Mouse (Mus musculus) forebrain, embryonic 10.5 days (tissue): Measurements from ENCODE around the gene Xrcc4. TPM values are rescaled to one million over a fixed set of nuclear protein-coding genes. Genes with fewer than 3 reads are reported as not detected.

Experiments
- DNase-seq: peaks from one replicate; pipeline ENCODE4 v3.0.0-alpha.2; 2017; ENCODE audit warnings: low spot score; ENCODE audit errors: extremely low spot score
- H3K27ac ChIP-seq: fragments of 300-500 bp; sonication (generic); 2 replicates; pipeline ENCODE4 v1.5.1; 2016; ENCODE audit warnings: mild to moderate bottlenecking
- H3K27me3 ChIP-seq: fragments of 300-500 bp; sonication (generic); 2 replicates; pipeline ENCODE4 v1.6.1; 2016; ENCODE audit warnings: mild to moderate bottlenecking; ENCODE audit not compliant: poor library complexity, severe bottlenecking
- H3K36me3 ChIP-seq: fragments of 300-500 bp; sonication (generic); replicated peaks from 2 replicates; pipeline ENCODE4 v1.6.1; 2016; ENCODE audit warnings: mild to moderate bottlenecking, moderate library complexity
- H3K4me1 ChIP-seq: fragments of 300-500 bp; sonication (generic); 2 replicates; pipeline ENCODE4 v1.6.1; 2016
- H3K4me3 ChIP-seq: fragments of 300-500 bp; sonication (generic); 2 replicates; pipeline ENCODE4 v1.5.1; 2016; ENCODE audit warnings: mild to moderate bottlenecking, moderate library complexity
- H3K9me3 ChIP-seq: fragments of 300-500 bp; sonication (generic); 2 replicates; pipeline ENCODE4 v1.6.1; 2016; ENCODE audit warnings: mild to moderate bottlenecking, moderate library complexity
- WGBS: fragments of 180-500 bp; shearing (Covaris S2); methylation state at CpG from one replicate; pipeline ENCODE4 v1.1.7; 2016; 5-methylcytosine and 5-hydroxymethylcytosine counted together
- polyA plus RNA-seq: library from polyadenylated mRNA; unstranded; fragments of >200 nt; fragmentation: Nextera tagmentation; extraction: Ambion mirVana; gene quantifications from 2 replicates; pipeline ENCODE4 v1.2.1, GENCODE M21; 2016

Gene Xrcc4
- polyA plus RNA-seq, 1 experiment from 2014 or later = 9.5 TPM

DNA sequence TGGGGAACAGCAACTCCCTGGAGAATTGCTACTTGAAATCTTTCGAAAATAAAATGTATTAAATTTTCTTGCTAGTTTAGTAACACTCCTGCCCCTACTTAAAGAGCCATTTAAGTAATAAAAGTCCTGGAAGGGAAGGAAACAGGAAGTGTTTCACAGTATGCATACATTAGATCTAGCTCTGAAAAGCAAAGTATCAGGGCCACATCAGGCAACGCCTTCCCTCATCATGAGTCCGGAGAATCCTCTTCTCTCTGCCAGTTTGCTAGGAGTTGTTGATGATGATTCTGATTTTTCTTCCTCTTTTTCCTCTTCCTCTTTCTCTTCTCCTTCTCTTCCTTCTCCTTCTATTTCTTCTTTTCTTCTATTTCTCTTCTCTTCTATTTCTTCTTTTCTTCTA, 250.8 kb downstream of the Xrcc4 start:
- DNase-seq = no peak
- Histone ChIP-seq H3K36me3 (no peaks in the 10 kb centered on the region), H3K4me3 (no peak overlapping the region), H3K4me1 (no peaks in the 10 kb centered on the region), H3K27ac (no peak overlapping the region), H3K27me3 (no peaks in the 10 kb centered on the region), H3K9me3 (no peaks in the 10 kb centered on the region)
- WGBS = 94% methylated on average over 3 of the region's 3 CpGs

DNA sequence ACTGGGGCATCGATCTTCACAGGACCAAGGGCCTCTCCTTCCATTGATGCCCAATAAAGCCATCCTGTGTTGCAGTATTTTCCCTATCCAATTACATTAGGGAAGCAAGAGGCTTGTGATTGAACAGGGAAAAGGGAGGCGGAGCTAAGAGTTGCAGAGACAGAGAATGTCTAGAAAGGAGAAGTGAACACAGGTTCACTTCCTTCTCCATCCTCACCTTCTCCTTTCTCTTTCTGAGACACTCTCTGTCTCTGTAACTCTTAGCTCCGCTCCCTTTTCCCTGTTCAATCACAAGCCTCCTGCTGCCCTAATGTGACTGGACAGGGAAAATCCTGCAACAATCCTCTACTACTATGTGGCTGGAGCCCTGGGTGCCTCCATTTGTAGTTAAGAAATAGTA, 254.9 kb downstream of the Xrcc4 start:
- 76% methylated on average over 3 of the region's 3 CpGs for WGBS
- no peak for DNase-seq

DNA sequence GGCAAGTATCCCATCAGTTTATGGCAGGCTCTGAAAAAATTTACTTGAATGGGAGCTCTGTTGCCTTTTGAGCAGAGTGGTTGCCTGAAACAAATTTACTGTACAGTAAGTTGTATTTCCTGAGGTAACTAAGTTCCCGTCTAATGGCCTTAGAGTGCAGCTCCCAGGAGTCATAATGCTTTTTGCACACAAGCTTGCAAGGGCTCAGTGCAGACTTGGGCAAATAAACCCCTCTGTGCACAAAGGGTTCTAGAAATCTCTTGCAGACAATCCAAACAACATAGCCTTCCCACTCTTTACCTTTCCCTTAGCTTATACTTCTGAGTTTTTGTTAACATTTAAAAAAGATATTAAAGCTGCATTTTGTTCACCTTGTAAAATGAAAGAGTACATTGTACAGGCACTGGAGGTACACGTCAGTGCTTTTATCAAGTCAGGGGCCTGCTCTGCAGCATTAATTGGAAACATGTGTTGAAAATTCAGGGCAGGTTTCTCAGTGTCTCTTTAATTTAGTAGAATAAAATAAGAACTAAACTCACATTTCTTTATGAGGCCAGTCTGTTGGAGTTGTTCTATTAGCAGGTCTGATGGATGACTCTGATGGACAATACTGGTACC, 256.2 kb downstream of the Xrcc4 start:
- Histone ChIP-seq H3K4me3 (no peak overlapping the region), H3K27me3 (no peaks in the 10 kb centered on the region), H3K9me3 (no peaks in the 10 kb centered on the region), H3K4me1 (peaks cover 4% of the 10 kb centered on the region), H3K27ac (peak overlapping the region; percentile 15; the same call in 1 of the 2 replicates), H3K36me3 (no peaks in the 10 kb centered on the region)
- DNase-seq = no peak
- 67% methylated on average over 2 of the region's 2 CpGs for WGBS

More for the DNA sequence above, 254.9 kb downstream of the Xrcc4 start:
- H3K4me1 ChIP-seq = no peaks in the 10 kb centered on the region
- H3K27ac ChIP-seq = no peak overlapping the region
- H3K36me3 ChIP-seq = no peaks in the 10 kb centered on the region
- H3K27me3 ChIP-seq = no peaks in the 10 kb centered on the region
- H3K9me3 ChIP-seq = no peaks in the 10 kb centered on the region
- H3K4me3 ChIP-seq = no peak overlapping the region

DNA sequence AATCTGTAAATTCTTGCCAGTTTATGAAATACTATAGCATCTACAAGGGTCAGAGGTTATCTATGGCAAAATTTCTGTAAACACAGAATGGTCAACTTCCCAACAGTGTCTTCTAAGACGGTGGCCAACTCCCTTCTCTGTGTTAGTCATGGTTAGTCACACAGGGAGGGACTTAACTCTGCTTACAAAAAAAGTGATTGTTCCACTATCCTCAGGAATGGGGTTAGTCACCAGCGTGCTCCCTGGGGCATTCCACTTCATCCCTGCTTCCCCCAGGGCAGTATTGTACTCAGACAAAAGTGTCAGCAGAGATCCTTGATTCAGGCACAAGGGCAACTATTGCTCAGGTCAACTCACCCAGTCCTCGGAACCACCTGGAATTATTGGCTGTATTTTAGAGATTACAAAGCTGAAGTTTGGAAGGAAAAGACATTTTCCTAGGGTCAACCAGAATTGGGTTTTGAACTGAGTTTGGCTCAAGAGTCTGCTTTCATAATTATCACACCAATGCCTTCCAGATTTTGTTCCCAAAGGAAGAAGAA, 260.9 kb downstream of the Xrcc4 start:
- DNase-seq = no peak
- H3K27me3 ChIP-seq = no peaks in the 10 kb centered on the region
- 13% methylated on average over 3 of the region's 3 CpGs for WGBS

DNA sequence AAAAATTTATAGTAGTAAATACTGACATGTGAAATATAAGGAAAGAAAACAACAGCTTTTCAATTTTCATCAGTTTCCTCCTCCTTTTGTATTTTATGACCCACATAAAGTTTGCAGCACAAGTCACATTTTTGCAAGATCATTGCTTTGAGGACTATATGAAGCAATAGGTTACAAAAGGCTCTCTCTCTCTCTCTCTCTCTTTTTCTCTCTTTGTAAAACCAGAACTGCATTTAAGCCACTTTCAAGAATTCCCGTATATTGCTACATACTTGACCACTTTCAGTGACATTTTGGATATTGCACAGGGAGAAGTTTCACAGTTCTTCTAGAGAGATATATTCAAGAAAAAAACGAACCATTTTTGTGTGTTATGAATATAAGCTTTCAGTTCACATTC, 261.6 kb downstream of the Xrcc4 start:
- DNase-seq = no peak
- H3K27ac ChIP-seq = no peak overlapping the region
- peaks cover 4% of the 10 kb centered on the region for H3K4me1 ChIP-seq
- H3K4me3 ChIP-seq = no peak overlapping the region
- H3K36me3 ChIP-seq = no peaks in the 10 kb centered on the region
- H3K9me3 ChIP-seq = no peaks in the 10 kb centered on the region
- WGBS = 90% methylated on average over 2 of the region's 2 CpGs
- H3K27me3 ChIP-seq = no peaks in the 10 kb centered on the region

More for the DNA sequence above, 260.9 kb downstream of the Xrcc4 start:
- Histone ChIP-seq H3K27ac (no peak overlapping the region), H3K4me3 (no peak overlapping the region), H3K4me1 (peaks cover 4% of the 10 kb centered on the region), H3K36me3 (no peaks in the 10 kb centered on the region), H3K9me3 (no peaks in the 10 kb centered on the region)

DNA sequence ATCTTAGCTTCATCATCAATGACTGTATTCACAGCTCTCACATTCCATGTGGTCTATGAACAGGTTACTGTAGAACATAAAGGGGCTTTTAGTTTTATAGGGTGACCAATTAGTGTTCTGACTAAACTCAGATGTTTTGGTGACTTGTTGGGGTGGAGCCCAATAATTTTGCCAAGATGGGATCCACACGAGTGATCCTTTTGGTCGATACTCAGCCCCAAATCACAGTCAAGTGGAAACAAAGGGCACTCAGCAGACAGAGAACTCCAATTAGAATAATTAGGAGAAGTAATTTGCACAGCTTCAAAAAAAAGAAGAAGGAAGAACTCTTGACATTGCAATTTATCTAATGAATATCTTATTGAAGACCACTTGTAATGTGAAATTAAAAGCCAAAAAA, 274.9 kb downstream of the Xrcc4 start:
- Histone ChIP-seq H3K36me3 (no peaks in the 10 kb centered on the region), H3K9me3 (no peaks in the 10 kb centered on the region; the same call in 1 of the 2 replicates), H3K4me3 (no peak overlapping the region), H3K27me3 (no peaks in the 10 kb centered on the region), H3K27ac (no peak overlapping the region), H3K4me1 (peaks cover 5% of the 10 kb centered on the region; the same call in 1 of the 2 replicates)
- WGBS = 45% methylated on average over 2 of the region's 2 CpGs
- DNase-seq = no peak

DNA sequence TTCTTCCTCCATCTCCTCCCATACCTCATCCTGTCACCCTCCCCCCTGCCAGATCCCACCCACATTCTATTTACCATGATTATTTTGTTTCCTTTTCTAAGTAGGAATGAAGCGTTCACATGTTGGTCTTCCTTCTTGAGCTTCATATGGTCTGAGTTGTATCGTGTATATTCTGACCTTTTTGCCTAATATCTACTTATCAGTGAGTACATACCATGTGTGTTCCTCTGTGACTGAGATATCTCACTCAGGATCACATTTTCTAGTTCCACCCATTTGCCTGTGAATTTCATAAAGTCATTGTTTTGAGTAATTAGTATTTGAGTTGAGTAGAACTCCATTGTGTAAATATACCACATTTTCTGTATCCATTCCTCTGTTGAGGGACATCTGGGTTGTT, 277.2 kb downstream of the Xrcc4 start:
- no peak for DNase-seq
- H3K4me3 ChIP-seq = no peak overlapping the region
- no peaks in the 10 kb centered on the region for H3K36me3 ChIP-seq
- peaks cover 5% of the 10 kb centered on the region; the same call in 1 of the 2 replicates for H3K4me1 ChIP-seq
- WGBS = 96% methylated on average over 2 of the region's 2 CpGs
- no peaks in the 10 kb centered on the region for H3K27me3 ChIP-seq
- H3K9me3 ChIP-seq = no peaks in the 10 kb centered on the region; the same call in 1 of the 2 replicates
- H3K27ac ChIP-seq = no peak overlapping the region

DNA sequence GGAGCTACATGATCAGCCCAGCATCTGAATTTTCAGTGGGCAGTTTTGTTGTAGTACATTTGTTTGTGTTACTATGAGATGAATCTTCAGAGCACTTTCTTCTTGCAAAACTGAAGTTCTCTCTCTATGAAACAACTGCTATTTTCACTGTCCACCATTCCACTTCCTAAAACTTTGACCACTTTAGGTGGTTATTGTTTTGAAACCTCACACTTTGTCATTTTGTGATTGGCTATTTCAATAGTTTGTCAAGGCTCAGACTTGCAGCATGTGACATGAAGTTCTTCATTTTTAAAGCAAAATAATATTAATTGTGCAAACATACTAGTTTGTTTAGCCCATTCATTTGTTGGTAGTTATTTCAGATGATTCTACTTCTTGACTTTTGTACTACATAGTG, 280.4 kb downstream of the Xrcc4 start:
- no peaks in the 10 kb centered on the region for H3K36me3 ChIP-seq
- H3K9me3 ChIP-seq = no peaks in the 10 kb centered on the region
- no peak for DNase-seq
- no peaks in the 10 kb centered on the region for H3K4me1 ChIP-seq
- no peak overlapping the region for H3K27ac ChIP-seq
- H3K27me3 ChIP-seq = no peaks in the 10 kb centered on the region
- no peak overlapping the region for H3K4me3 ChIP-seq

DNA sequence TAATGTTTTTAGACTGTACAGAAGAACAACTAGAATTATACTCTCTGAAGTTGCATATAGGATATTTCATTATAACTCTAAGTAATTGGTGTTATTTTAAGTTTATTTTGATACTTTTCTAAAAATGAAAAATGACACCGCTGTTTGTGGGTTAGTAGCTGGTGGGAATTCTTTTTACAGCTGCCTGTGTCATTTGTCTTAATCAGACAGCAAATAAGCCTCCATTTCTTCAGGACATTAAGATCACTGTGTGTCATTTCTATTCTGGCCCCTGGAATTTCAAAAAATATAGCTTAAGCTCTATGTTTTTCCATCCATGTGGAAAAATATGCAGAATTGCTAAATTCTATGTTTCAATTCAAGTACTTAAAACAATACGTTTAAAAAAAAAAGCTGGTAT, 287.5 kb downstream of the Xrcc4 start:
- no peaks in the 10 kb centered on the region for H3K36me3 ChIP-seq
- no peak overlapping the region for H3K27ac ChIP-seq
- H3K27me3 ChIP-seq = no peaks in the 10 kb centered on the region
- peaks cover 10% of the 10 kb centered on the region; the same call in 1 of the 2 replicates for H3K4me1 ChIP-seq
- H3K4me3 ChIP-seq = no peak overlapping the region
- WGBS = 93% methylated on average over 2 of the region's 2 CpGs
- no peak for DNase-seq
- no peaks in the 10 kb centered on the region for H3K9me3 ChIP-seq

DNA sequence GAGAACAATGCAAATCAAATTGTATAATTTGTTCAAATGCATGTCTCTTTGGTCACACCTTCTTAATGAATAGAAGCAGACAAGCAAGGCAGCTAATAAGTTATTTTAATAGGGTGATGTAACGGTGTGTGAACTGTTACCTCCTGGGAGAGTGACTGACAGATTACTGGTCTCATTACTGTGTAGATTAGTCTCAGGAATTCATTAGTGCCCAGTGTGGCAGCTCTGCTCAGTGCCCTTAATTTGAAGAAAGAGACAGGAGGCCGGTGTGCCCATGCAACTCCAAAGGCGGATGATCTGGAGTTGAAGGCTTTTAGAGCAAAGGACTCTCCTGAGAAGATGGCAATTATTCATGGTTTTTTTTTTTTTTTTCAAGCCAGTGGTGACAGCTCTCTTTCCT, 291.7 kb downstream of the Xrcc4 start:
- H3K9me3 ChIP-seq = no peaks in the 10 kb centered on the region
- H3K36me3 ChIP-seq = no peaks in the 10 kb centered on the region
- peak; percentile 30 for DNase-seq
- peaks cover 10% of the 10 kb centered on the region; the same call in 1 of the 2 replicates for H3K4me1 ChIP-seq
- H3K4me3 ChIP-seq = no peak overlapping the region
- no peak overlapping the region for H3K27ac ChIP-seq
- no peaks in the 10 kb centered on the region for H3K27me3 ChIP-seq
- 26% methylated on average over 3 of the region's 3 CpGs for WGBS

DNA sequence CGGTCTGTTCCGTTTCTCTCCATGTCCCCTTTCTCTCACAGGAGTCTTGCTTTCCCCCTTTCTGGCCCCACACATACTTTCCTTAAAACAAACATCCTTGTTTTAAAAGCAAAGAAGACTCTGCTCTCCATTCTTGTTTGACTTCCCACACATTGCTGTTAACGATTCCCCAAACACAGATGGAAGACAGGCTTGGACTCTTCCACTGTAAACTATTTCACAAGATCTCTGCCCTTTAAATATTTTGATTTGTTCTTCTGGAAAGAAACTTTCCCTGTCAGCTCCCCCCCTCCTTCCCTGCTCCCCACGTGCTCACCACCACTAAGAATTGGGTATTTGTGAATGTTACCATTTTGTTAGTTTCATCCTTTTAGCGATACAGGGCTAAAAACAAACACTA, 297.9 kb downstream of the Xrcc4 start:
- H3K27me3 ChIP-seq = no peaks in the 10 kb centered on the region
- 70% methylated on average over 5 of the region's 5 CpGs for WGBS
- no peaks in the 10 kb centered on the region for H3K36me3 ChIP-seq

DNA sequence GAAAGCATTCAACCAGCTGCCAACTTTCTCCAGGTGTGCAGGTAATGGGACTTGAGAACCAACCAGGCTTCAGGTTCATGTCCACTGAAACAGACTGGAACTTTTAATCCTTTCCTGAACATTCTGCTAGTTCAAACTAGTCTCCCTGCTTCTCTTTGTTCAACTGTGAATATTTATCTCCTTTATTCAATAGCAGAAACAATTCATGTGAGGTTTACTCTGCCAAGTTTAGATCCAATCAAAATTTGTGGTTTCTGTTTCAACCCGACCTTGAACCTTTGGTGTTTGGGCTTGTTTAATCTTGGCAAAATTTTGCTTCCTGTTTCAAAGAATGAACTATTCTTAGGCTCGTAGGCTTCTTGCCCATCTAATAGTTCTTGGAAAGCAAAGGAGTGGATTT, 306.5 kb downstream of the Xrcc4 start:
- 77% methylated on average over 2 of the region's 2 CpGs for WGBS

More for the DNA sequence above, 297.9 kb downstream of the Xrcc4 start:
- Histone ChIP-seq H3K4me1 (no peaks in the 10 kb centered on the region), H3K9me3 (no peaks in the 10 kb centered on the region), H3K27ac (no peak overlapping the region), H3K4me3 (no peak overlapping the region)
- DNase-seq = no peak

DNA sequence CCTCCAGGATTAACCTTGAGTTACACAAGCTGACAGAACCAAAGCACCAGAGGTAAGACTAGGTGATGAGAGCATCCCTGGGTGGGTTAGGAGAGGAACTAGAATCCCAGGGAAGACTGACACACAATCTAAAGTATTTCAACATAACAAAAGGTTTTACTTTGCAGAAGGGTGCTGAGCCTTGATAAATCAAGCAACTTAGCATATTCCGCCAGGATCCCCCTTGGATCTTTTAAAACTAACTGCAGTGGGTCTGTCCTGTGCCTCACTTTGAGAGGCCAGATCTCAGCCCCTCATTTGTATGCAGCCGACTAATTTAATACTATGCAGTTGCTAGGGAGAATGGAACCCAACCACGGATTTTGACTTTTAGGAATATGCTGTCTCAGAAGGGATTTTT, 309.1 kb downstream of the Xrcc4 start:
- 62% methylated on average over 3 of the region's 3 CpGs for WGBS
- no peak for DNase-seq
- H3K27me3 ChIP-seq = no peaks in the 10 kb centered on the region

More for the DNA sequence above, 306.5 kb downstream of the Xrcc4 start:
- no peak for DNase-seq
- no peaks in the 10 kb centered on the region for H3K27me3 ChIP-seq
- no peaks in the 10 kb centered on the region for H3K36me3 ChIP-seq
- H3K4me1 ChIP-seq = peaks cover 18% of the 10 kb centered on the region
- no peaks in the 10 kb centered on the region for H3K9me3 ChIP-seq
- no peak overlapping the region for H3K4me3 ChIP-seq
- H3K27ac ChIP-seq = no peak overlapping the region

More for the DNA sequence above, 309.1 kb downstream of the Xrcc4 start:
- H3K36me3 ChIP-seq = no peaks in the 10 kb centered on the region
- H3K9me3 ChIP-seq = no peaks in the 10 kb centered on the region
- peaks cover 25% of the 10 kb centered on the region for H3K4me1 ChIP-seq
- no peak overlapping the region for H3K27ac ChIP-seq
- H3K4me3 ChIP-seq = no peak overlapping the region
